Mouse (Mus musculus) liver, postnatal 0 days (tissue): Measurements from ENCODE around the gene Sox5. TPM values are rescaled to one million over a fixed set of nuclear protein-coding genes. Genes with fewer than 3 reads are reported as not detected.

ENCODE experiments used
- ATAC-seq: fragments of 200-750 bp; cut with Nextera tagmentation; 2 replicates; pipeline ENCODE4 v1.8.0; 2017; ENCODE audit warnings: mild to moderate bottlenecking, moderate library complexity
- DNase-seq: peaks from one replicate; pipeline ENCODE4 v3.0.0-alpha.2; 2016
- H3K27ac ChIP-seq: fragments of 300-500 bp; sonication (generic); 2 replicates; pipeline ENCODE4 v1.5.1; 2014; ENCODE audit warnings: antibody characterized with exemption, moderate library complexity, mild to moderate bottlenecking, low read depth
- H3K27me3 ChIP-seq: fragments of 300-500 bp; sonication (generic); 2 replicates; pipeline ENCODE4 v1.6.1; 2014; ENCODE audit warnings: low read length, control low read depth, mixed read lengths; ENCODE audit not compliant: insufficient read depth
- H3K36me3 ChIP-seq: fragments of 300-500 bp; sonication (generic); replicated peaks from 2 replicates; pipeline ENCODE4 v1.6.1; 2014; ENCODE audit warnings: mild to moderate bottlenecking, control low read depth, low read length, moderate library complexity, mixed read lengths; ENCODE audit not compliant: insufficient read depth
- H3K4me1 ChIP-seq: fragments of 300-500 bp; sonication (generic); 2 replicates; pipeline ENCODE4 v1.6.1; 2014; ENCODE audit warnings: antibody characterized with exemption, mild to moderate bottlenecking, control low read depth; ENCODE audit not compliant: insufficient read depth
- H3K4me2 ChIP-seq: fragments of 300-500 bp; sonication (generic); 2 replicates; pipeline ENCODE4 v1.6.1; 2014; ENCODE audit warnings: low read depth, mild to moderate bottlenecking, low read length, moderate library complexity, mixed read lengths
- H3K4me3 ChIP-seq: fragments of 300-500 bp; sonication (generic); 2 replicates; pipeline ENCODE4 v1.5.1; 2014; ENCODE audit warnings: low read depth, low read length
- H3K9ac ChIP-seq: fragments of 300-500 bp; sonication (generic); replicated peaks from 2 replicates; pipeline ENCODE4 v1.6.1; 2014; ENCODE audit warnings: mild to moderate bottlenecking, moderate library complexity
- H3K9me3 ChIP-seq: fragments of 300-500 bp; sonication (generic); 2 replicates; pipeline ENCODE4 v1.6.1; 2016; ENCODE audit warnings: mild to moderate bottlenecking, control low read depth, low read length, mixed read lengths
- CTCF ChIP-seq: sonication (generic); IDR thresholded peaks from 2 replicates; pipeline ENCODE4 v1.5.1; 2016; ENCODE audit warnings: antibody characterized with exemption, low read depth
- EP300 ChIP-seq: IDR thresholded peaks from 2 replicates; pipeline ENCODE4 v1.6.1; 2016; ENCODE audit warnings: antibody characterized with exemption, low read depth, mild to moderate bottlenecking
- WGBS: fragments of 180-500 bp; shearing (Covaris S2); extraction: QIAGEN DNeasy Blood & Tissue Kit; methylation state at CpG from one replicate; pipeline ENCODE4 v1.1.7; 2014; ENCODE audit not compliant: insufficient replicate concordance; 5-methylcytosine and 5-hydroxymethylcytosine counted together
- polyA plus RNA-seq: library from polyadenylated mRNA; unstranded; fragments of >200 nt; fragmentation: Nextera tagmentation; extraction: Ambion mirVana; gene quantifications from 2 replicates; pipeline ENCODE4 v1.2.1, GENCODE M21; 2015

Sox5 gene
- polyA plus RNA-seq, 1 experiment from 2014 or later = 7.5 TPM

DNA sequence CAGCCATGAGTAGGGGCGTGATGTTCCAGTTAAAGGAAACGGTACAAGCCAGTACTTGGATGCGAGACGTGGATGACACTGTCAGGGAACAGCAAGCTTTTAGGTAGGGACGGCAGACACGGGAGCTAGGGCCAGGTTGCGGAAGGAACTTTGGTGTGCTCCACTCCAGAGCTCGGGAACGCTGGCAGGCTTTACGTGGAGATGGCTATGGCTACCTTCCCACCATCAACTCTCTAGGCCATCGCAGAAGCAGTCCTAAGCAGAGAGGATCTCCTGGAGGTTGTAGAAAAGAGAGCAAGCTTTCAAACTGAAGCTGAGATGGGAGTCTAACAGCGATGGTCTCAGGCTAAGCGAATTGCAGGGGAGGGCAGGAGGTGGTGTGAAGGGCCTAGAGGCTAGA lies 60.9 kb downstream of the Sox5 start:
- Histone ChIP-seq H3K4me3 (no peak overlapping the region), H3K27me3 (no peaks in the 10 kb centered on the region), H3K9me3 (no peaks in the 10 kb centered on the region), H3K9ac (no peak overlapping the region), H3K27ac (no peak overlapping the region), H3K36me3 (no peaks in the 10 kb centered on the region), H3K4me2 (no peak overlapping the region), H3K4me1 (no peaks in the 10 kb centered on the region)
- TF ChIP-seq EP300 (no peak), CTCF (no peak)
- WGBS = 91% methylated on average over 13 of the region's 13 CpGs
- DNase-seq (no peak), ATAC-seq (no peak)

DNA sequence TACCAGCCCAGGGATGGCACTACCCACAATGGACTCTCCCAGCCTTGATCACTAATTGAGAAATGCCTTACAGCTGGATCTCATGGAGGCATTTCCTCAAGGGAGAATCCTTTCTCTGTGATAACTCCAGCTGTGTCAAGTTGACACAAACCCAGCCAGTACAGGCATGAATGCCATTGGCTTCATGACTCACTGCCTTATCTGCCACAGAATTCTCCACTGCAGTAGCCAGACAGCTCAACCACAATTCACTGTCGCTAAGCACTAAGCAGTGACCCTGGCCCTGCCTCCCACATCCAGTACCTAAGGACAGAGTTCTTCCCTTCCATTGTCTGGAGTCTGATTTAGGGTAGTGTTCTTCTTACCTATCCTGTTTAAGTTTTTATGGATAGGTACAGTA lies 65.4 kb downstream of the Sox5 start:
- WGBS = 34% methylated on average over 1 of the region's 1 CpGs
- no peak for DNase-seq

DNA sequence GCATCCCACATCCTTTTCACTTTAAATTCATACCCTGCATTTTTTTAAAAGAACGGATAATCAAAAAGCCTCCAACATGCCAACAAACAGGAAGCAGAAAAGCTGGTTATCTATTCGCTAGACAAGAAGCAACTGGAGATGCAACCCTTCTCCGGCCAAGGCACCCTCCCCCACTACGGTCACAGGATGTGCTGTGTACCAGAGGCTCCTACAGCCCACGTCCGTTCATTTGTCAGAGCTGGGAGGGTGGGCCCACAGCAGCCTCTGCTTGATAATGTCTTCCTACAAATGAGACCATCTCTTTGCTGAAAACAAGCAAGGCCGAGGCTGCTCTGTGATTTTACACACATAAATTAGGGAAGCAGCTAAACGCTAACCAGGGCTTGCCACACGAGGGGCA lies 69.9 kb downstream of the Sox5 start:
- Histone ChIP-seq H3K27me3 (no peaks in the 10 kb centered on the region), H3K4me1 (peaks cover 27% of the 10 kb centered on the region), H3K9me3 (no peaks in the 10 kb centered on the region), H3K4me3 (no peak overlapping the region), H3K27ac (peak overlapping the region; percentile 81), H3K4me2 (peak overlapping the region; percentile 43), H3K36me3 (no peaks in the 10 kb centered on the region), H3K9ac (no peak overlapping the region)
- ATAC-seq = peak; percentile 49
- whole genome bisulfite sequencing = 25% methylated on average over 9 of the region's 9 CpGs
- TF ChIP-seq EP300 (peak; percentile 58), CTCF (no peak)
- DNase-seq = peak; percentile 45

More for the DNA sequence above, 65.4 kb downstream of the Sox5 start:
- no peaks in the 10 kb centered on the region for H3K36me3 ChIP-seq
- peaks cover 9% of the 10 kb centered on the region; the same call in 1 of the 2 replicates for H3K4me1 ChIP-seq
- H3K4me2 ChIP-seq = no peak overlapping the region
- no peak overlapping the region for H3K9ac ChIP-seq
- no peak for TF ChIP-seq CTCF
- no peak for TF ChIP-seq EP300
- no peak overlapping the region for H3K27ac ChIP-seq
- ATAC-seq = no peak
- no peaks in the 10 kb centered on the region for H3K27me3 ChIP-seq
- H3K9me3 ChIP-seq = no peaks in the 10 kb centered on the region
- H3K4me3 ChIP-seq = no peak overlapping the region

DNA sequence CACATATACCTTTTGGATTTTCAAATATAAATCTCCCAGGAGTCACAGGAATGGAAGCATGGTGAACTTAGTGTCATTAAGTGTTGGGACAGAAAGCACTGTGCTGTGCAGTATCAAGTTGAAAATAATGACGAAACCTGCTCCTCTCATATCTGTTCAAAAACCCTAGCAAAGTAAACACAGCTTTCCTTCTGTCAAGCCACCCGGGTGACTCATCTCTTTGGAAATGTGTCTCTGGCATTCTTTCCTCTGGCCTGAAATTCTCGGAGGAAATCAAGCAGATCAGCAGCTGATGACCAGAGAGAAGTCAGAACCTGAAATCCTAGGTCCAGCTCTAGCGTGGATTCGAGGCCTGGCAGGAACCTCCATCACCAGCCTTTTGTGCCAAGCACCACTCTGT lies 71.0 kb downstream of the Sox5 start:
- Histone ChIP-seq H3K27ac (peak overlapping the region; percentile 81), H3K4me1 (peaks cover 31% of the 10 kb centered on the region), H3K9ac (no peak overlapping the region), H3K36me3 (no peaks in the 10 kb centered on the region), H3K4me3 (no peak overlapping the region), H3K4me2 (peak overlapping the region; percentile 37; the same call in 1 of the 2 replicates), H3K27me3 (no peaks in the 10 kb centered on the region), H3K9me3 (no peaks in the 10 kb centered on the region)
- 39% methylated on average over 5 of the region's 5 CpGs for WGBS
- TF ChIP-seq CTCF = no peak
- peak; percentile 46 for TF ChIP-seq EP300
- peak; percentile 77 for ATAC-seq
- no peak for DNase-seq

DNA sequence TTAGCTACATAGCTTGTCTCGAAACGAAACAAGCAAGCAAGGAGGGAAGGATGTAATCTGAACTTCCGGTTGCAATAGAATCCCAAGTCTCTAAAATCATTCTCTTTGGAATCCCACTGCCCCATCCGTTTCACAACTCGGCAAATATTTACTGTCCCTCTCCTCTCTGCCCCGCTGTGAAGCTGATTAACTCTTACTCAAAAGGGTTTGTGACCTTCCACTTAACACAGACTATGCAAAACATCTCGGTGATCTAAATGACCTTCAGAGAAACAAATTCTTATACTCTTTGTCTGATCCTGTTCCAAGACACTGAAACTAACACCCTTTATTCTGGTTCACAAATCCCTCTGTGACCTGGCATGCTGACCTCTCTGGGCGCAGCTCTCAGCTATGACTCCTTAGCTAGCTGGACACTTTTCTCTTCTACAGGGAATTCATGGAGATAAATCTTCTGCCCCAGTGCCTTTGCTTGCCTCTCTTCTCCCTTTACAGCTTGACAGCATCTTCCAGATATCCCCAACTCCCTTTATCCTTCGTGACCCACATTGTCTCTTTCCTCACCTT lies 72.1 kb downstream of the Sox5 start:
- Histone ChIP-seq H3K4me3 (no peak overlapping the region), H3K9ac (no peak overlapping the region), H3K4me1 (peaks cover 31% of the 10 kb centered on the region), H3K36me3 (no peaks in the 10 kb centered on the region), H3K27ac (peak overlapping the region; percentile 81), H3K9me3 (no peaks in the 10 kb centered on the region), H3K27me3 (no peaks in the 10 kb centered on the region), H3K4me2 (no peak overlapping the region)
- 56% methylated on average over 9 of the region's 9 CpGs for WGBS
- DNase-seq (peak; percentile 29), ATAC-seq (peak; percentile 60)
- TF ChIP-seq CTCF (no peak), EP300 (no peak; the same call in 1 of the 2 replicates)

DNA sequence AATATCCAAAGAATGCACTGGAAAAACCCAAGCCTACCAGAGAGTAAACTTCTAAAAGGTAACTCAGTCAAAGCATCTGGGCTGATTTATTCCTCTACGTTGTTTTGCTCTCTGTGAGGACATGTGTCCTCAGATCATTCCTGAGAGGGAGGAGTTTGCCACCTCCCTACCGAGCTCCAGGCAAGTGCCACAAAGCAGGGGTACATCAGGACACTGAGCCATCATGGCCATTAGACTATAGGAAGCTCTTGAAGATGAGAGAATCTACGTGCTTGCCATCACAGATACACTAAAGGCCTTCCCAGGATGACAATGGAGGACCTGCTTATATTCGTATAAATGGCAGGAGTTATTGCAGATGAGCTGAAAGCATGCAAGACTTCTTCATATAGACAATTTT lies 73.4 kb downstream of the Sox5 start:
- DNase-seq (no peak), ATAC-seq (peak; percentile 32; the same call in 1 of the 2 replicates)
- Histone ChIP-seq H3K9ac (no peak overlapping the region), H3K9me3 (no peaks in the 10 kb centered on the region), H3K4me3 (no peak overlapping the region), H3K27ac (peak overlapping the region; percentile 5; the same call in 1 of the 2 replicates), H3K4me1 (peaks cover 31% of the 10 kb centered on the region), H3K36me3 (no peaks in the 10 kb centered on the region), H3K27me3 (no peaks in the 10 kb centered on the region), H3K4me2 (no peak overlapping the region)
- no peak for TF ChIP-seq CTCF
- 64% methylated on average over 4 of the region's 4 CpGs for WGBS

DNA sequence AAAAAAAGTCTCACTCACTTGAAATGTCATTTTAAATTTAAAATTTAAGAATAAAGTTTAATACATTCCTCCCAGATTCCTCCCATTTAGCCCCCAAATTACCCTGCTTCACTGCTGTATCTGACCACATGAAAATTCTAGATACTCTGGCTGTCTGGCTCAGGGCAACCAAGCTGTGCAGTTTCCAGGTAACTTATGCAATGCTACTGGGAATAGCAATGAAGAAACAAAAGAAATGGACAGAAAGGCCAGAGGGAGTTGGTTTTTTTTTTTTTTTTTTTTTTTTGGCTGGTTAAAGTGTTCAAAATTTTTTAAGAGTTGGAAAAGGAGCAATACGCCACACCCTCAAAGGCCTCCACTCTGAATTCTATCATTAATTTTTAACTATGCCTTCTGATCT lies 73.8 kb downstream of the Sox5 start:
- ATAC-seq (no peak), DNase-seq (no peak)
- Histone ChIP-seq H3K9me3 (no peaks in the 10 kb centered on the region), H3K27ac (peak overlapping the region; percentile 29; the same call in 1 of the 2 replicates), H3K36me3 (no peaks in the 10 kb centered on the region), H3K27me3 (no peaks in the 10 kb centered on the region), H3K4me3 (no peak overlapping the region), H3K9ac (no peak overlapping the region), H3K4me2 (no peak overlapping the region), H3K4me1 (peaks cover 31% of the 10 kb centered on the region)
- WGBS = 82% methylated on average over 1 of the region's 1 CpGs
- TF ChIP-seq CTCF (no peak), EP300 (no peak)
